Mouse (Mus musculus) bone marrow macrophage, adult 2 months (primary cell): ENCODE results near the gene Rtkn2.

ENCODE experiments used
- CTCF ChIP-seq: IDR thresholded peaks from 2 replicates; pipeline ENCODE4 v1.5.1; 2012; ENCODE audit warnings: low read depth, mild to moderate bottlenecking, low read length, moderate library complexity
- POLR2A ChIP-seq: IDR thresholded peaks from 2 replicates; pipeline ENCODE4 v1.6.1; 2012; ENCODE audit warnings: mild to moderate bottlenecking, low read depth, low read length, borderline replicate concordance

DNA sequence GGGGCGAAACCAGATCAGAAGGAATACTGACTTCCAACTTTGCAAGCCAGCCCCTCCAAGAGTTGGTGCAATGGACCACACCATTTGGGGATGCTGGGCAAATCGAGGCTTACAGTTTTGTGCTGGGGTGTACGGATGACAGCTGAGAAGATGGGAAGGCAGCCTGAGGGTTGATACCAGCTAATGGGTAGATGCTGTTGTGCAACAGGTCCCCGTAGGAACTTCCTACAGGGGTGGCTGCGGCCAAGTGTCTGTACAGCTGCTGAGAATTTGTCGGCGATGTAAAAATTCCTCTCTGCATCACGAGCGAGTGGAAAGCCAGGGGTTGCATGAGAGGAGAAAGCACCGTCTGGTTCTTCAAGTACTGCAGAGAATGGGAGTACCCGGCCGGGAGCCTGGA, 117.0 kb downstream of the Rtkn2 start:
- TF ChIP-seq POLR2A (no peak), CTCF (no peak)
